Mouse (Mus musculus) retina, embryonic 14.5 days (tissue): ENCODE results near the gene Sorbs2.

Experiments used
- DNase-seq: peaks from one replicate; pipeline ENCODE4 v3.0.0-alpha.2; 2015; ENCODE audit warnings: low spot score

Sorbs2 gene

DNA sequence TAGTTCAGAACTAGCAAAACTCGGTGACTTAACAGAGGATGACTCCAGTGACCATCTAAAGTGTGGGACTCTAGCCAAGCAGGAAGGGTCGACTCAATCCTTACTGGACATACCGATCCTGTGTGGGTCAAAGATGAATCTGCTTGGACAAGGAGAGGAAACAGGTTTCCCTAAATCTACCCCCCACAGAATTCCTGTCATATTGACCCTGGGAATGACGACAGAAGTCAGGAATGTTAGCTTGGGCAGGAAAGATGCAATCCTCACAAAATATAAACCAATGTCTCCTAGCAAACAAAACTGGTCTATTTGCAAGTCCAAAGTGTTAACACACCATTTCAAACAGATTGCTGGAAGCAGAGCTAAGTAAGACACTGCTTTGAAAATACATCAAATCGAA, 118.8 kb downstream of the Sorbs2 start:
- no peak for DNase-seq

DNA sequence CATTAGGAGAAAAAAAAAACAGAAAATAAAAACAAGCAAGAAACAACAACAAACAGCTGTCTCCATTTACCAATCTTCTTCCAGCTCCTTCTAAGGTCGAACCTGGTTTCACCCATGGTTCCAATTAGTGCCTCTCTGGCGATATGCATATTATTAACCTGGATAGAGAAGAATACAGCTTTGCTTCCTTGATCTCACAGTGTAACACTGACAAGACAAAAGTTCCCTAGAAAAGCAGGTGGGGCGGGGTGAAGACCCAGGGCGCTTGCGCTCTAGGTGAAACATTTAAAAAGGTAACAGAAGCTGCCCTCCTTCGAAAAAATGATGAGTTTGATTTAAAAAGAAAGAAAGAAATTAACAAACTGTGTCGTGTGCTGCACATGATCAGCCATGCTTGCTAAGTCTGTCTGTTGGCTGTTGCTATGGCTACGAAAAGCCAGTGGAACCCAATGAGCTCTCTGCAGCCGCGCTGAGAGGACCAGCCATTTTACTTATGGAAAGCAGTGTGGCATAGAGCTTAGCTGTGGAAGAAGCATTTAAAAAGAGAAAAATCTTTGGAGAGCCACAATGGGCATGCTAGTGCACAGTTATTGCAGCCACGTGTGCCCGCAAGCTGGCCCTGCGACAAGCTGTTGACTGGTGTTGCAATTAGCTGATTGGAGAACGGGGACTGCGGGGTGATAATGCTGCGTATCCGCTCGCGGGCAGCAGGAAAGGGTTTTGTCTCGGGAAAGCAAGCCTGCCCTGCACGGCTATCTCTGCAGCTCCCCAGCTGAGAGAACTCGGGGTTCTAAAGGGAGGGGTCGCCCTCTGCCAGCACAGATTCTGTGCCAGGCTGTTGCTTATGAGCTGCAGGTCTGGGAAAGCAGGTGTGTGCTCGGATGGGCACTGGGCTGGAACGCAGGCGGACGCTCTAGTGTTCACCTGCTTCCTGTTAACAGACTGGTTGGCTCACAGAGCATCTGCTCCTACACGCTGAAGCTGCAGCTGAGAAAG, 120.0 kb downstream of the Sorbs2 start:
- peak; percentile 90 for DNase-seq

DNA sequence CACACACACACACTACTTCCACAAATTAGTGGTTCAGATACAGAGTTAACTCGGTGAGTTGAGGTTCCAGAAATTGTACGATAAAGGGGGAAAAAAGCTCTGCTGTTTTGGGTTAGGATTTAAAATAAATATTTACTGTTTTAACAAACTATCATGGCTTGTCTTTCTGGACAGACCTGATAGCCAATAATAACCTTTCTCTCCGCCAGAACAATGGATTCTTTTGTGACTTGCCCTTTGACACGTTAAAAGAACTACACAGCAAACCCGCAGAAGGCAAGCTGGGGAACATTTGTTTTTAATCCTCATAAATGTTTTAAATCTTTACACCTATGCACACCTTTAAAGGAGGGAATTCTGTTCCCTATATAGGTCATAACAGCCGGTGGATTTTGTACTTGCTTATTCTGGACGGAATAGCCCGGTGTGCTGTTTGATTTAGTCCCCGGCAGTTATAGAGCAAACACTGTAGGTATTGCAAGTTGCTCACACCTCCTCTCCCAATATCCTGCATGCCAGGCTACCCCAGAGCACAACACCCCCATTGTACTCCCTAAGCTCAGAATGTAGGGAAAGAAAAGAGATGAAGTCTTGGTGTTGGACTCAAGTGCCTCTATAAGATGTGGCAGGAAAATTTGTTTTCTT, 121.0 kb downstream of the Sorbs2 start:
- peak; percentile 38 for DNase-seq

DNA sequence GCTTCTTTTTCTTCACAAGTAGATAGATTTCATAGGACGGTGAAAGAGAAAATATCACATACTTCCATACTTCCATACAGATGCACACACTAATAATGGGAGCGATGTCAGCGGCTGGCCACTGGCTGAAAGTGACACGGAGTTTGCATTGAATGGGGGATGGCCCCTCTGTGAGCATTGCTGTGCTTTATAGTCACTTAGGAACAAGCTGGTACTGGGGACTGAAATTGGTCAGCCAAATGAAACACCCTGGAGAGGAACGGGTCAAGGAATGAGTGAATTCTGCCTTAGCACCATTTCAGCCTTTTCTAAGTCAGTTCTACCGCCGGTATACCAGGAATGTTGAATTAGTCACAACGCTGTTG, 121.5 kb downstream of the Sorbs2 start:
- DNase-seq, result peak; percentile 53

DNA sequence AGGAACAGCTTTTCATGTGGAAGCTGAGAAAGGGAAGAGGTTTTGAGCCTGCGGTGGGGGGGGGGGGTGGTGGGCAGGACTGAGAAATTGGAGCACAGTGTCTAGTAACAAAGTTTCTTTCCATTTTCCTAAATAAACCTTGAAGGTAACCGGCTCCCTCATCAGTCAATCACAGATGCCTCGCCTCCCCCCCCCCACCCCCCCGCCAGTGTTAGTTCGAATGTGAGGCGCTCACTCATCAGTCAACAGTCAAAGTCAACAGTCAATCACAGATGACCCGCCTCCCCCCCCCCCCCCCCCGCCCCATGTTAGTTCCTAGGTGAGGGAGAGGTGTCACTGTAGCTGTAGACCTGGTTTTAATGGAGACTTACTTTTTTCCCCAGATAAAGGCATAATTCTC, 123.4 kb downstream of the Sorbs2 start:
- DNase-seq, result no peak

DNA sequence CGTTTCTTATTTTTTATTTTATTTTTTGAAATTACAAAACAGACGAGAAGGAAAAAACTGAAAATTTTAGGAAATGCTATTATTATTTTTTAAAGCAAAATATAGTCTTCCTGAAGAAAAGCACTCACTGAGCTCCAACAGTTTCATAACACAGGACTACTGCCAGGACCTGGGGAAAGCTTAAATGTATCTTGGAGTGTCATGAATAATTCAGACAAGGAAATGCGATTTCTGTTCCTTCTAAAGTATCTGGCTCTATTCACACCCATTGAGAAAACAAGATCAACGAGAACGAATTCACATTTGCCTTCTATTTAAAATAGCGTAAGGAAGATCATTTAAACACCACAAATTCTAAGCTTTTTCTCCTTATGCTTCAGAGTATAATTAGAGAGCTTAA, 127.6 kb downstream of the Sorbs2 start:
- no peak for DNase-seq

DNA sequence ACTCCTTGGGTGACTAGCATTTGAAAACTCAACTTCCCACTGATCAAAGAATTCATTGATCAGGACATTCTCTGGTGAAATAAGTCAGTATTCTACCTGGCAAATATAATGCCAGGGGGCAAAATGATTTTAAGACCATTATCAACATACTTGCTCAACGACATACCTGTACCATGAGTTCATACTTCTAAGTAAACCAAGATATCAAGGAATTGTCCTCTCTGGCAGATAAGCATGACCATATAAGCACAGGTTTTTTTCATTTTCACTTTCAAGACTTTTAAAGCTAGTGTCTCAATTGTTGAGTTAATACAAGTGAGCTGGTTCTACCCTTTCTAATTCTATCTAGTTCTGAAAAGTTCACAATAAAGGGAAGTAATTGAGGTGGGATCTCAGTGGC, 130.2 kb downstream of the Sorbs2 start:
- no peak for DNase-seq

DNA sequence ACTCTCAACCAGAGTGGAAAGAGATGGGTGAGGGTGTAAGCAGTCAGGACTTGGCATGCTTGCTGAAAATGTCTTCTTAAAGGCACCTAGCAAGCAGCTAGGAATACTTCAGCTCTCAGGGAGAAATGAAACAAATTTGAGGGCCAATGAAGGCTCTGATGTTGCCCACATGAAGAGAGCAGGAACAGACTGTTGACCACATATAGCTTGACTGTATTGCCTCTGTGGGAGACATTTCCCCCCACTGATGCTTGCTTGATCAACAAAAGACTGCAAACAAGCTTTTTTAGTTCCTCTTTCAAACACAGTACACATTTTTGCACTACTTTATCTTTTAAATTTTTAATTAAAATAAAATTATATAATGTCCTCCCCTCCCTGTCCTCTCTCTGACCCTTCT, 131.9 kb downstream of the Sorbs2 start:
- DNase-seq, result no peak

DNA sequence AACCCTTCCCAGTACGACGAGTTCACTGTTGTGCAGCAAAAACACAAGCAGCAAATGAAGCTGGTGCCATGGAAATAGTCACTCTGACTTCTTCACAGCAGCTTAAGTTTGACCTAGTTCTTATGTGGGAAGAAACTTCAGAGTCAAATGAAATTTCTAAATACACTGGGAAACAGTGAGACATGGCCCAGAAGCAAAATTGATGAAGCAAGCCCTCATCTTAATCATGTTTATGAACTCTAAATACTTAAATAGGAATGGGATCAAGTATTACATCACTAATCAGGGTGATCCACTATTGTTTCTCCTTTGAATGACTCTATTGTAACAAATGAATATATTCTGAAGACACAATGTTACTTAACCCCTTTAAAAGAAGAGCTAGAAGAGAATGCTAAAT, 137.1 kb downstream of the Sorbs2 start:
- DNase-seq, result no peak

DNA sequence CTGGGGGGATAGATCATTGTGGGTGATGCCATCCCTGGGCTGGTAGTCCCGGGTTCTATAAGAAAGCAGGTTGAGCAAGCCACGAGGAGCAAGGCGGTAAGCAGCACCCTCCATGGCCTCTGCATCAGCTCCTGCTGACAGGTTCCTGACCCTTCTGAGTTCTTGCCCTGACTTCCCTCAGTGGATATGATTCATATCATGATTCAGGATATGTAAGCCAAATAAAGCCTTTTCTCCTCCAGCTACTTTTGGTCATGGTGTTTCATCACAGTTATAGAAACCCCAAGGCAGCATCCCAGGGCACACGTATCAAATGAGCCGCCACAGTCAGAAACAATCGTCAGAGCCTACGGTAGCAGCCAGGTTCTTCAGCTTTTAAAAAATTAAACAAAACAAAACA, 141.5 kb downstream of the Sorbs2 start:
- no peak for DNase-seq

DNA sequence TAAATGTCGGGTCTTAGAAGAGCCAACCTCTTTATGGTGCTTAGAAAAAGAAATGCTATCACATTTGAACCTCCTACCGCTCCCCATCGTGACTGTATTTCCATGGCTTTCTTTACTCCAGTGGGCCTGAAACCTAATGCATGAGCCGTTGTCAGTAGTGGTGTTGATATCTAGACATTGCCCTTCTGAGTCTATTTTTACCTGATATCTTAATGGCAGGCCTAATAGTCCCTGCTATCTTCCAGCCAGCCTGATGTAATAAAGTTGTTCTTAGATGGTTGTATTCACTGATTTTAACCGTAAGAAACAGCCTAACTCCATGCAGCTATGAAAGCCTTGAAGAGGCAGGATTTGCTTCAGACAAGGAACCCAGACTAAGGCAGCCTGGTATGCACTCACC, 142.4 kb downstream of the Sorbs2 start:
- no peak for DNase-seq

DNA sequence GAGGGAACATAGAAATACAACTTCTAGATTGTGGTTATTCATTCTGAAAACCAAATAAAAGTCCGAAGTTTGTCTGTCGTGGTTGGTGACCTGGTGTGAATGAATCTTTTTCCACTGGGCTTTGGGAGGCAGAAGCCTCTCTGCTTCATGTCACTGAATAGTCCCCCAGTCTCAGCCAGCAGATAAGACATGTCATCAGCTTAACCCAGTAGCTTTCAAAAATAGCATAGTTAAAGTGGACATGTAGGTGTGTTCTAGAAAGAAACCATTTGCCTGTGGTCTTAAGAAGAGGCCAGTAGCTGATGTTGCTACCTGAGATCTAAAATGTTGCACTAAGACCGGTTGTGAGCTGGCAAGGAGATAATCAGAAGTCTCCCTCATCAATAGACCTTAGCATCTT, 150.4 kb downstream of the Sorbs2 start:
- no peak for DNase-seq

DNA sequence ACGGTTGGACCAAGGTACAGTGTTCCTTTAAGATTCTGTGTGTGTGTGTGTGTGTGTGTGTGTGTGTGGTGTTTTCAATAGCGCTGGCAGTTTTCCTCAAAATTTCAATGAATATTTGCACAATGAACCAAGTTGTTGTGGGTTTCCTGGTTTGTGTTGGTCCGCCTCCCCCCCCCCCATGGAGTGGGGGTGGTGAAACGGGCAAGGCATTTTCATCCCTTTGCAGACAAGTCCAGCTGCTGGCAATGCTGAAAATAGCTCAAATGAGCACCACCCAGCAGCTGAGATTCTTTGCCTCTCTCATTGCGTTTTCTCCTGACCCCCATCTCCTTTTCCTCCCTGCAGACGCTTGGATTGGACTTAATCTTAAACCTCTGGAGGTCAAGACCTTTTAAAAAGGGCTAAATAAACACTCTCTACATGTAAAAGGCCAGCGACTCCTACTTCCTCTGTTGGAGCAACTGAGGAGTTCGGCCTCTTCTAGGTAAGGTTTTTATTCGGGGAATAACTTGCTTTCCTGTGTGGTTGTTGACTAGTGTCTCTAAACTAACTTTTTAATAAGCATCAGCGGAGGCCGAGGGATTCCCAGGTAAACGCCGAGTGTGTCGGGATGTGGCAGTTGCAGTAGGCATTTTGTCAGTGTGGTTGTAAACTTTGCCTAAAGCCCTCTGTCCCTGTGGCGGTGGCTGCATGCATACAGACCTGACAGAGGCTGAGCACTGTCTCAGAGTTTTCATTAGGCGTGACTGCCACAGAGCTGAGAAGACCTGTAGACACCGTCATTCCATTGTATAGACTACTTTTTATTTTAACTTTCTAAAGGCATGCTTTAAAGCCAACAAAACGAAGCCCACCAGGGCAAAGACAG, 151.1 kb downstream of the Sorbs2 start:
- no peak for DNase-seq

DNA sequence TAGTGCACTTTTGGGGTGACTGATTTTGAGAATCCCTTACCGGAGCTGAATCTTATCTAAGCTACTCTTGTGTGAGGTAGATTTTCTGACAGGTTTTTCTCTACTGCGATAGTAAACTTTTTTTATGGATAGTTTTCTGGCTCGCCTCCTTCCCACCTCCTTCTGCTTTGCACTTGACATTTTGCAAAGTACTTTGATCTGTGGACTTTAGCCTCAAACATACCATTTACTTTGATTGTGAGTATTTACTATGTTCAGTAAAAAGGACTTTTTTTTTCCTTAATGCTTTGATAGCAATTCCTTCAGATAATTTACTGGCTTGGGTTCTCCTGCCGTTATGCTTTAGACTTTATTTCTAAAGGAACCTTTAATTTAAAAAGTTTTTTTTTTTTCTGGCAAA, 151.9 kb downstream of the Sorbs2 start:
- no peak for DNase-seq

DNA sequence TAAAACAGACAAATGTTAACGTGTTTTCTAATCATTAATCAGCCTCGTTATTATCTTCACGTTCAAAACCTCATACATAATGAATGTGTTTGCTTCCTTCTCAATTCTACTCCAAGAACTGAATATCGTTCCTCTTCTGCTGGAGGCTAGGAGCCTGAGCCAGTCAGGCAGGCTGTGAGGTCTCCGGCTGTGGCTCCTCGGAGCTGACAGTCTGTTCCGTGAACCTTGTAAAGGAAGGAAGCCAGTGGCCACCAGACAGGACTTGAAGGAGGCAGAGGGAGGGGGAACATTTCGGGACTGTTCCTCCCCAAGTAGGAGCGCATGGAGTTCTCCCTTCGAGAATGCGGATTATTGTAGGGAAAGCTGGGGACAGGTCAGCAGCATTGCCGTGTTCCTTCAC, 153.0 kb downstream of the Sorbs2 start:
- no peak for DNase-seq

DNA sequence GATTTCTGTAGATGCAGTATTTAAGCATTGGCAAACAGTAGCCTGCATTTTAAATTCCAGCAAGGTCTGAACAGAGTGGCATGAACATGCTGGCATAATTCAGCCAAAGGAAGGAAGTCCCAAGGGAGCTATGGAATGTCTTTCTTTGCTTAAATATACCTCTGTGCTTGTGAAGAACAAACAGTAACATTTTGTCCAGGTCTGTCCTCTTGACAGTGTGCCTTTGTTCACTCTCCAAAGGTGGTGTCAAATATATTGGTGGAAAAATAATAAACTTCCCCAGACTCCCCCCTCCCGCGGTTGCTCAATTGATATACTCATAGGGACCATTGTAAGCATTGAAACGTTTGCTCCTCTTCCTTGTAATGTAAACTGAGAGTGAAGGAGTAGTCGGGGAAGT, 154.0 kb downstream of the Sorbs2 start:
- no peak for DNase-seq

DNA sequence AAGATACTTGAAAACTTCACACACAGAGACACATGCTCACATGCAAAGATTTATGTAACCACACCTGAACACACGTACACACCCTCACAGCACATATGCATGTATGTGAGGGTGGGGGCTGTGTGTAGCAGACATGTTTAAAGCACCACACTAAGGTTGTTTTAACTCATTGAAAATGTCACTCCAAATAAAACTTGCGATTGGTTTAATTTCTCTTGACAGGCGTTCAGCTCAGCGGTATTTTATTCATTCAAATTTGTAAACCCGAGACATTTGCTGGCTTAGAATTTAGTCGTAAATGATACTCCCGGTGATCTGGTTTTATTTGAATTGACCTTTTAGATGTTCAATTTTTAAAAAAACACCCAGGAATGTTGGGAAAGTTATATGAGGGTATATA, 158.6 kb downstream of the Sorbs2 start:
- peak; percentile 37 for DNase-seq

DNA sequence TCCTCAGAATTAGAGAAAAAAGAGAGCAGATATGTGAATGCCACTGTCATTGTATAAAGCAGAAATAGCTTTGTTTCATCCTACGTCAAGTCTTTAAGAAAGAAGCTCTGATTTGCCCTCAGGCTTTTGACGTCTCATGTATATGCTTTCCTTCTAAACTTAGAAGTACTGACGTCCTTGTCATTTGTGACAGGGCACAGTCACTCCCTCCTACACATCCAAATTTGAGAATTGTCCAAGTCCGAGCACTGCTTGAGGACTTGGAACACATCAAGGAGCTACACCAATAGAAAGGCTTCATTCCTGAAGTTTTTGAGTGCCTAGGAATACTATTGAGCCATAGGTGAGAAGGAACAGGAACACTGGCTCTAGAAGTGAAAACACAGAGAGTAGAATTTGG, 165.6 kb downstream of the Sorbs2 start:
- no peak for DNase-seq

DNA sequence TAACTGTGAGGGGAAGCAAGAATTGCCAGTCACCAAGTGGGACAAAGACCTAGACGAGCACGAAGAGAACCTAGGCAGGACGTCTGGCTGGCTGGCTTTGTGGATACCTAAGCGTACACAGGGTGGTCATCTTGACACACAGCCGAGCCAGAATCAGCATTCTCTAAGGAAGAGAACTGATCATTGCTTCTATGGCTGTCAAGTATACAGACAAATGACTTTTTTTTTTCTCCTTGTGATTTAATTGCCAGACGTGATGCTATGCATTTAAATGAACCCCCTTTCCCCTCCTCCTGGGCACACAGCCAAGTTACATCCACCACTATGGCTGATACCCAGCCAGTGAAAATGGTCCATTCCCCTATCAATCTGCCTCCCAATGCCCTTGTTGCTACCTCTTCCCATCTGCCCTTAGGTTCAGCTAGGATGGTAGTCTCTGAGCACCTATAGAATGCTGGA, 168.3 kb downstream of the Sorbs2 start:
- peak; percentile 27 for DNase-seq

DNA sequence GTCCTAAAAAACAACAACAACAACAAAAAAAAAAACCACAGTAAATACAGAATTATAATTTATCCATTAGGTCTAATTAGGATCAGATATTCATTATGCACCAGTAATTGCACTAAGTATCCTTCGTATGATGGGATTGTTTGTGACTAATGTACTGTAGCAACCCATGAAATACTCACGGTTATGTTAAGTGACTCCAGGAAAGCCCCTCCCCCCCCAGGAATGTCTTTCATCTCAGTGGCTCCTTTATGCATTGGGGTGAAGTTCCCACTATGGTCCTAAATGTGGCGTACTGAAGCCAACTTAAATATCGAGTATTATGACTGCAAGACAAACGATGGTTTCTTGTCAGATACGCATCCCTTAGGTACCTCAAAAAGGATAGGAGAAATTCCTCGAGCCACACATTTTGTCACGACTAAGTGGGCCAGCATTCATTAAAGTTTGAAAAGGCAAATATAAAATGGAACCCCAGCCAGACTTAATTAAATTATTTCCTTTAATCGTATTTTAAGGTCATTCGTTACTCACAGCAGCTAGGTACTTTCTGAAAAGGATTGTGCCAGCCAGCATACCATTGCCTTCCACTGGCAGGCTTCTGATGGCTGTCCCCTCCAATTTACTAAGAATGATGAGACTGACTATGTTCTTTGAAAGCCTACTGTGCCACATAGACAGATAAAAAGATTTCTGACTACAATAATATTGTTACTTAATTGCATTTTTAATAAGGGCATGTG, 169.7 kb downstream of the Sorbs2 start:
- DNase-seq, result peak; percentile 80

DNA sequence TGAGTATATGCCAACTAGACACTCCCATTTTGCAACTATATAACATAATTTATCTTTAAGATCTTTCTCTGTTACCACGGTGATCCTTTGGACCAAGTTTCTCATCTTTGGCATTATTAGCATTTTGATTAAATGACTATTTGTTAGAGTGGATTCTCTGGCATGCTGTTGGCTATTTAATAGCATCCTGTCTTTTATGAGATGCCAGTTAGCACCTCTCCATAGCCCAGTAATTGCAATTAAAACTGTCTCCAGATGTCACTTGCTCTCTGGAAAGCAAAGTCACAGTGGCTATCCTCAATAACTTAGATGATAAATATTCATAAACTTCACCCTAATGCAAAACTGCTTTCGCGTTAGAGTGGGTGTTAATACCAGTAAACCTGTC, 170.3 kb downstream of the Sorbs2 start:
- DNase-seq, result no peak

DNA sequence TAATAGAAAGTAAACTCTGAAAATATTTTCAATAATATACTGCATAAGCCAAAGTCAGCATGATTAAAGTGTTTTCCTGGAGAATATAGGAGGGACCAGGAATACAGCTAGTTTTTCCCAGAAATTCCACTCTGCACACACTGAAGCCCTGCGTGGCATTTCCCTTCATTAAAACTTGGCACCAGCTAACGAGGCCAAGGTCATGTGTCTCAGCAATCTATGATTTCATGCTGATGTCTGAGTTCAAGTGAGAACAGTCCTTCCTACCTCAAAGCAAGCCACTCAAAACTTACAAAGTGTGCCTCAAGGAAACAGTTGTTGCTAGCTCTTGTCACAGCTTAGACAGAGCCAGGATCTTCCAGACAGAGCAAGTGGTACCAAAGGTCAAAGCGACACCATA, 173.6 kb downstream of the Sorbs2 start:
- DNase-seq, result no peak
